In the genomic region with DNA sequence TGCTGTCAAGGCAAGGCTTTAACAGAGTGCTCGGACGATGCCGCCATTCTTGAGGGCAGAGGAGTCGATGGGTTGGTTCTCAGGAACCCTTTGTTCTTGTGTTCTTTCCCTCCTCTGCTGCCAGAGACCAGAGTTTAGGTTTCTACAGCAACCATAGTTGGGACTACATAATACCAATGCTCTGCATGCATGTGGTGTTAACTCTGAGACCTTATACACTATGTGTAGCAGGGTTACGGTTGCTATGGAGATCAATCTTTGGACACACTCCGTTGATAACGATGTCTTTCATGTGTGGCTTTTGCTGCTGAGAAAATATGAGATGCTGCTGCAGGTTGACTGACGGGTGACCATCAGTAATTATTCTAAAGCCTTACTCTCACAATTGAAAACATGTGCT, we compare ENCODE assay signal across 21 mouse cellular contexts. TPM values are rescaled to one million over a fixed set of nuclear protein-coding genes. Genes with fewer than 3 reads are reported as not detected.
DNase-seq lines count a peak whose midpoint lies in the region; ATAC-seq and TF ChIP-seq lines count a peak whose summit lies in the region.
"Had no signal": no experiment of that assay in that cellular context is flagged by ENCODE, and none has a peak within 500 bp of the region (broad histone marks: within the 10 kb centered on the region; RNA-seq: fewer than 3 reads in every experiment).

No protein-coding gene starts in this region.

- H3K27me3 ChIP-seq in forebrain, postnatal 0 days (ENCODE audit: insufficient read depth, low read length), result no peaks in the 10 kb centered on the region
- no peaks in the 10 kb centered on the region for H3K27me3 ChIP-seq in forebrain, embryonic 13.5 days
- H3K27me3 ChIP-seq in midbrain, embryonic 13.5 days, result no peaks in the 10 kb centered on the region
- no peaks in the 10 kb centered on the region for H3K27me3 ChIP-seq in midbrain, embryonic 11.5 days (ENCODE audit: control insufficient read depth, insufficient read depth, low read length)
- no peaks in the 10 kb centered on the region for H3K27me3 ChIP-seq in liver, embryonic 12.5 days (replicated peaks)
- H3K27me3 ChIP-seq: embryonic facial prominence, embryonic 12.5 days; forebrain, embryonic 15.5 days; heart, embryonic 13.5 days had no signal

- H3K9ac ChIP-seq in forebrain, postnatal 0 days, result no peak overlapping the region
- H3K9ac ChIP-seq in forebrain, embryonic 13.5 days, result no peak overlapping the region
- no peak overlapping the region for H3K9ac ChIP-seq in midbrain, embryonic 13.5 days (replicated peaks)
- no peak overlapping the region for H3K9ac ChIP-seq in midbrain, embryonic 11.5 days (ENCODE audit: low read length)
- H3K9ac ChIP-seq in liver, embryonic 12.5 days, result no peak overlapping the region
- H3K9ac ChIP-seq: embryonic facial prominence, embryonic 12.5 days; forebrain, embryonic 15.5 days; heart, embryonic 13.5 days; hindbrain, embryonic 14.5 days had no signal

- no peak for TF ChIP-seq CTCF in forebrain, postnatal 0 days (IDR thresholded peaks at IDR 0.05; ENCODE audit: low read depth)

- ATAC-seq in forebrain, postnatal 0 days, result peak; percentile 71
- ATAC-seq in forebrain, embryonic 13.5 days, result no peak
- peak; percentile 62 for ATAC-seq in midbrain, embryonic 13.5 days
- no peak for ATAC-seq in midbrain, embryonic 11.5 days (ENCODE audit: low FRiP score)
- ATAC-seq in liver, embryonic 12.5 days, result no peak
- ATAC-seq: CD4-positive, CD25-positive, alpha-beta regulatory T cell, adult 4 months; forebrain, embryonic 15.5 days; intestine, embryonic 16.5 days had no signal

- no peak overlapping the region for H3K4me2 ChIP-seq in forebrain, postnatal 0 days (ENCODE audit: low read depth)
- H3K4me2 ChIP-seq in forebrain, embryonic 13.5 days, result no peak overlapping the region
- H3K4me2 ChIP-seq in midbrain, embryonic 13.5 days (replicated peaks), result no peak overlapping the region
- H3K4me2 ChIP-seq in midbrain, embryonic 11.5 days, result no peak overlapping the region
- no peak overlapping the region for H3K4me2 ChIP-seq in liver, embryonic 12.5 days
- H3K4me2 ChIP-seq: embryonic facial prominence, embryonic 12.5 days; forebrain, embryonic 15.5 days; heart, embryonic 13.5 days; hindbrain, embryonic 14.5 days had no signal

- WGBS in forebrain, postnatal 0 days, result 51% methylated on average over 8 of the region's 8 CpGs
- 48% methylated on average over 8 of the region's 8 CpGs for WGBS in forebrain, embryonic 13.5 days
- WGBS in midbrain, embryonic 13.5 days, result 54% methylated on average over 8 of the region's 8 CpGs
- 66% methylated on average over 8 of the region's 8 CpGs for WGBS in midbrain, embryonic 11.5 days
- WGBS in liver, embryonic 12.5 days (ENCODE audit: insufficient replicate concordance), result 87% methylated on average over 8 of the region's 8 CpGs

- DNase-seq in embryo, embryonic 10.5 days (ENCODE audit: low spot score), result peak; percentile 9
- no peak for DNase-seq in embryo, embryonic 11 days
- peak; percentile 16 for DNase-seq in forebrain, postnatal 0 days
- no peak for DNase-seq in midbrain, embryonic 11.5 days (ENCODE audit: low spot score, missing footprints)
- DNase-seq: adrenal gland, postnatal 10 days; B cell, adult 2 months; cerebellum, adult 11-12 months; cerebellum, adult 9-10 months; cerebellum, postnatal 25 days; gastrocnemius, postnatal 14 days; heart, postnatal 36 days had no signal

- no peaks in the 10 kb centered on the region for H3K4me1 ChIP-seq in forebrain, postnatal 0 days (ENCODE audit: insufficient read depth)
- peaks cover 24% of the 10 kb centered on the region for H3K4me1 ChIP-seq in forebrain, embryonic 13.5 days
- peaks cover 30% of the 10 kb centered on the region for H3K4me1 ChIP-seq in midbrain, embryonic 13.5 days (replicated peaks)
- H3K4me1 ChIP-seq in midbrain, embryonic 11.5 days (ENCODE audit: control insufficient read depth, insufficient read depth, low read length), result peaks cover 10% of the 10 kb centered on the region; the same call in 1 of the 2 replicates
- H3K4me1 ChIP-seq in liver, embryonic 12.5 days, result peaks cover 32% of the 10 kb centered on the region

- no peaks in the 10 kb centered on the region for H3K36me3 ChIP-seq in forebrain, postnatal 0 days (ENCODE audit: insufficient read depth)
- H3K36me3 ChIP-seq in forebrain, embryonic 13.5 days (ENCODE audit: poor library complexity, severe bottlenecking), result no peaks in the 10 kb centered on the region
- H3K36me3 ChIP-seq in midbrain, embryonic 13.5 days, result 0 out of 2 replicates have a peak, but pooled peaks cover 5% of the 10 kb centered on the region
- no peaks in the 10 kb centered on the region for H3K36me3 ChIP-seq in midbrain, embryonic 11.5 days (ENCODE audit: control insufficient read depth, insufficient read depth, low read length)
- H3K36me3 ChIP-seq in liver, embryonic 12.5 days, result peaks cover 16% of the 10 kb centered on the region
- H3K36me3 ChIP-seq: embryonic facial prominence, embryonic 12.5 days; G1E had no signal

- no peak overlapping the region for H3K4me3 ChIP-seq in forebrain, postnatal 0 days (ENCODE audit: low read depth, low read length)
- no peak overlapping the region for H3K4me3 ChIP-seq in forebrain, embryonic 13.5 days
- H3K4me3 ChIP-seq in midbrain, embryonic 13.5 days (replicated peaks), result no peak overlapping the region
- no peak overlapping the region for H3K4me3 ChIP-seq in midbrain, embryonic 11.5 days (ENCODE audit: low read depth, low read length)
- no peak overlapping the region for H3K4me3 ChIP-seq in liver, embryonic 12.5 days
- H3K4me3 ChIP-seq: embryonic facial prominence, embryonic 12.5 days; forebrain, embryonic 15.5 days; heart, embryonic 13.5 days had no signal

- H3K27ac ChIP-seq in forebrain, postnatal 0 days (ENCODE audit: low read depth, low read length), result no peak overlapping the region
- no peak overlapping the region for H3K27ac ChIP-seq in forebrain, embryonic 13.5 days
- H3K27ac ChIP-seq in midbrain, embryonic 13.5 days, result no peak overlapping the region
- no peak overlapping the region for H3K27ac ChIP-seq in midbrain, embryonic 11.5 days (ENCODE audit: low read depth, low read length)
- H3K27ac ChIP-seq in liver, embryonic 12.5 days, result no peak overlapping the region
- H3K27ac ChIP-seq: embryonic facial prominence, embryonic 12.5 days; forebrain, embryonic 15.5 days; heart, embryonic 13.5 days; hindbrain, embryonic 14.5 days had no signal

- H3K9me3 ChIP-seq in forebrain, postnatal 0 days (ENCODE audit: low read length), result no peaks in the 10 kb centered on the region
- H3K9me3 ChIP-seq in forebrain, embryonic 13.5 days (replicated peaks), result peaks cover 5% of the 10 kb centered on the region
- H3K9me3 ChIP-seq in midbrain, embryonic 13.5 days, result peaks cover 6% of the 10 kb centered on the region; the same call in 1 of the 2 replicates
- H3K9me3 ChIP-seq in midbrain, embryonic 11.5 days (ENCODE audit: control insufficient read depth, low read length), result peaks cover 6% of the 10 kb centered on the region; the same call in 1 of the 2 replicates
- peaks cover 5% of the 10 kb centered on the region; the same call in 1 of the 2 replicates for H3K9me3 ChIP-seq in liver, embryonic 12.5 days (replicated peaks)
- H3K9me3 ChIP-seq: forebrain, embryonic 15.5 days; G1E had no signal

RNA-seq across cellular contexts. Expression of gene Pdss2, which starts 20.9 kb away (rescaled TPM):
- 20.5 and 21.1 TPM in 2 replicates for total RNA-seq in forebrain, postnatal 0 days (2014; rRNA removed)
- 14.0 and 18.4 TPM in 2 replicates for polyA plus RNA-seq in forebrain, postnatal 0 days (2015; fragmentation: Nextera tagmentation; extraction: Ambion mirVana)
- 15.9 and 16.2 TPM in 2 replicates for polyA plus RNA-seq in forebrain, embryonic 13.5 days (2015; fragmentation: Nextera tagmentation; extraction: Ambion mirVana)
- 17.8 TPM in 2 replicates for polyA plus RNA-seq in midbrain, embryonic 13.5 days (2015; fragmentation: Nextera tagmentation; extraction: Ambion mirVana)
- 14.7 and 16.6 TPM in 2 replicates for polyA plus RNA-seq in midbrain, embryonic 11.5 days (2014; fragmentation: Nextera tagmentation; extraction: Ambion mirVana)
- polyA plus RNA-seq in liver, embryonic 12.5 days (2016; fragmentation: Nextera tagmentation; extraction: Ambion mirVana), result 10.1 and 10.2 TPM in 2 replicates

Comparison
In these comparisons a context has a peak if more than half of its experiments do, and no peak if none do; other contexts are left out.
1. DNase-seq: peak in embryo, embryonic 10.5 days (single experiment) and forebrain, postnatal 0 days (single experiment); none in embryo, embryonic 11 days (single experiment) and midbrain, embryonic 11.5 days (single experiment).
2. ATAC-seq: peak in forebrain, postnatal 0 days (single experiment) and midbrain, embryonic 13.5 days (single experiment); none in forebrain, embryonic 13.5 days (single experiment), midbrain, embryonic 11.5 days (single experiment) and liver, embryonic 12.5 days (single experiment).